Mouse (Mus musculus) MEL-GATA-1-ER (cell line): ENCODE measurements around the gene Col6a4.

ENCODE experiments used
- DNase-seq: peaks from one replicate; pipeline ENCODE4 v3.0.0-alpha.2; 2012; ENCODE audit warnings: low read depth; ENCODE audit errors: extremely low read depth

The Col6a4 gene

DNA sequence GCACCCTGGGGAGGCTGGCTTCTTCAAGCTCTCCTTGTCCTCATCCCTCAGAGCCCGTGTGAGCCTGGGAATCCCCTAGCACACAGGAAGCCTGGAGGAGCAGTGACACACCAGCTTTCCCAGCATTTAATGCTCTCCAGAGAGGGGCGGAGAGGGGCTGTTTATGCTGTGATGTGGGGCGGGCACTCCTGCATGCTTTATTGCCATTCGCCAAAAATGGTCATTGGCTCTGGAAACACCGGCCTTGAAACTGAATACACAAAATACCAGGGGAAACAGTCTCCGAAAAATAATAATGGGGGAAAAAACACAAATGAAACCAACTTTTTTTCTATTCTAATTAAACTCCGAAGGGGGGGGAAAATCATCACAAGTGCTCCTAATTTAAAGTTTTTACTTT is at the start of gene Col6a4:
TSS of gene Col6a4 (minus strand) at position 101 of the 400 bp plus-strand sequence.
- DNase-seq = no peak

DNA sequence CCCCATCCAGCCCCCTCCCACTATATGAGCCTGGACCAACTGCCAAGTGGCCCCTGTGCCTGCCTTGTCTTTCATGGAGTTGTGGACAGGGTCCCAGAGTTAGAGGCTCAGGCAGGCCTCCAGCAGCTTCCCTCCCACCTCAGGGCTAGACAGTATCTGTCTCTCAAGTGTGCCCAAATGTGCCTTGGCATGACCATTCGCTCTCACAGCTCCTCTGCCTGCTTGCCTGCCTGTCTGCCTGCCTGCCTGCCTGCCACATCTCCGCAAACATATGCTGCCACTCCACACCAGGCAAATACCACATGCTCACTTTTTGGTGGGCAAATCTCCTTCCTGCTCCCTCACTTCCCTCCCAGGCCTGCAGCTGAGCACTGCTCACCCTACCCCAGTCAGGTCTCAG is 49.0 kb upstream of the Col6a4 start:
- no peak for DNase-seq

- no peak for DNase-seq
Observed at GRCm38 (mm10) chr9:106144176-106144575, 47.6 kb upstream of the Col6a4 start.

DNA sequence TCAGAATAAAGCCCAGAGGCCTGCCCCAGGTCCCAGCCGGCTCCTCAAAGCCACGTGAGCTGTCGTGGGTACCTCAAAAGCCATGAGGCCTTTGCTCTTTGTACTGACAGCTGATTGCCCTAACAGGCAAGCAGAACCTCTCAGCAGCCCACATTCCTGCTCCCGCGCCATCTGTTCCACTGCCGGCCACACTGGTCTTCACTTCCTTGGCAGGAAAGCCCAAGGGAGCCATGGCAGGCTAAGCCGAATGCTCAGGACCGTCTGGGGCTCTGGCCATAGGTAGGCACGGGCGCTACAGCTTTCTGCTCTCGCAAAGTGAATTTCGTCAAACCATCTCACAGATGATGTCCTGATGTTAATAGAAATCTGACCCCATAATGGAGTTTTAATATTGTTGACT is 45.4 kb upstream of the Col6a4 start:
- no peak for DNase-seq

- DNase-seq = no peak
Observed at GRCm38 (mm10) chr9:106139763-106140162, 43.2 kb upstream of the Col6a4 start.

DNA sequence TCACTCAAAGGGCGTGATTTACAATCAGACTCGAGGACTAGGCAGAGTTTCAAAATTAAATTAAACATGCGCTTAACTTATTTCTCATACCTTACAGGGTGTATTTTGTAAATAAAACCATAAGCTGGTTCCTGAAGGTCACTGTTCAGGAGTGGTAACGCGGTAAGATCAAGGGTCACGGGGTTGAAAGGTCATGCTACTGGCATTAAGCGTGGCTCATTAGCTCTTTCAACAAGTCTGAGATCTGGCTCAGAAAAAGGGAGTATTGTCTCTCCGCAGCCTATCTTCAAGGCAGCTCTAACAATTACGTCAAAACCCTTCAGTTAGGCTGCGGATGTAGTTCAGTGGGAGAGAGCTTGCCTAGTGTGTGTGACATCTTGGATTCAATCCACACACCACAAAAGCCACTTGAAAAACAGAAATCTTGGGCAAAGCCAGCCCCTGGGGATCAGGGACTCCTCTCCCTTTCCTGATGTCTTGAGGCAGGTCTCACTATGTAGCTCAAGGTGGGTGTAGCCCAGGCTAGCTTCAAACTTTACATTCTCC is 41.2 kb upstream of the Col6a4 start:
- DNase-seq = no peak

- no peak for DNase-seq
Observed at GRCm38 (mm10) chr9:106130250-106130649, 33.7 kb upstream of the Col6a4 start.

- no peak for DNase-seq
Observed at GRCm38 (mm10) chr9:106129072-106129471, 32.5 kb upstream of the Col6a4 start.

DNA sequence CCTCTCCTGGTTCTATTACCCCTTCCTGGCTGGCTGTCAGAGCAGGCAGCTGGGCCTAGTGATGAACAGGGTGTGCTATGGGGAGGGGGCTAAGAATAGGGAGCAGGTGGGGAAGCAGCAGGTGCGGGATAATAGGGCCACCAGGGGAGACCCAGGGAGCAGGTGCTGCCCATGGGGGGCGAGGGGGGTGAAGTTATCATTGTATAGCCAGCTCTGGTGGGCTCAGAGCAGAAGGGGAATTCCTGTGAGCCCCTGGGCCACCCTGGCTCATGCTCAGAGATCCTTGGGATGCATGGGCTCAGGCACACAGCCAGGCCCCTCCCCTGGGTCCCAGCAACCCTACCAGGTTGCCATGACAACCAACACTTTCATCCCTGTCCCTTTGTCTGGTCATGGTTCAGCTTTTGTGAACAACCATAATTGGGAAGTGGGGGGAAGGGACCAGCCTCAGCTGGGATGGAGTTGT is 30.2 kb upstream of the Col6a4 start:
- no peak for DNase-seq

GRCm38 (mm10) chr9:106123599-106123998 is 27.0 kb upstream of the Col6a4 start:
- DNase-seq = peak; percentile 17

GRCm38 (mm10) chr9:106119075-106119474 is 22.5 kb upstream of the Col6a4 start:
- DNase-seq = no peak

GRCm38 (mm10) chr9:106115801-106116424 is 19.3 kb upstream of the Col6a4 start:
- no peak for DNase-seq

DNA sequence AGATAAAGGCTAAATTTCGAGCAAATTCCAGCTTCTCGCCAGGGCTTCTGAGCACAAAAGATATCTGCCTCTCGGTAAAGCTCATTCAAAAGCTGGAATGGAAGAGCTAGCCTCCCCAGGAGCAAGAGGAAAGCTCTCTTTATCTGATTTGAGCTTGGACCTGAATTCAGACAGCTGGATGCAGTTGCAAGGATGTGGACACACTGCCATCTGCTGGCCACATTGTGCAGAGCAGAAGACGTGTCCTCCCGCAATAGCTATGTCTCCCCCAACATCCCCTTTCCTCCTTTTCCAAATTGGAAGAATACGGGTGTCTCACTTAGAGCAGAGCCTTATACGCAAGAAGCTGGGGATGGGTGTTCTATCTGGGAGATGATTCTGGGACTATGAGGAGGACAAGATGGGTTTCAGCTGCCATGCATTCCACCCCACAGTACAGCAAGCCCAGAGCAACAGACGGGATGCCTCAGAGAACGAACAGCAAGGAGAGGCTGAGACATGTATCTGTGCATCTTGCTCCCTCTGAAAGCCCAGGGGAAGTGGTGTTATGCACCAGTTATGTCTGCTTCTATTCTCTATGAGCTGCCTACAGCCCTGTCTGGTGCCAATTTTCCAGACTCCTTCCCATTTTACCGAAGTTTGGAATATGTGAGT is 16.3 kb upstream of the Col6a4 start:
- peak; percentile 27 for DNase-seq

DNA sequence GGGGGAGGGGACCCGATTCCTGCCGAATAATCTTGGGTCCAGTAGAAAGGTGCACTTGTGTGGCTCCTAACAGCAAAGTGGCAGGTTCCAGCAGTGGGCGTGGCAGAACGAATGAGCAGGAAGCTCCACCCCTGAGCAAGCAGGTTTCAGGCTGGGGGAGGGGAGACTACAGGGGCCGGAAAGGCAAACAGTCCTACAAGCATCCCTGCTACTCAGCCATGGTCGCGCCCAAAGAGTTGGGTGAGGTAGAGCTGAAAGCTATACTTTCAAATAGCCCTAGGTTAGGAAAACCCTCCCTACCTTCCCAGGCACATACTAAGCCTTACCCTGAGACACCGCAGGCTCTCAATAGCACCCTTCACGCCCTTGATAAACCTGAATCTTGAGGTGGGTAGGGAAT is 9.7 kb upstream of the Col6a4 start:
- DNase-seq = no peak

GRCm38 (mm10) chr9:106104401-106104800 is 7.8 kb upstream of the Col6a4 start:
- DNase-seq = no peak

GRCm38 (mm10) chr9:106101166-106101565 is 4.6 kb upstream of the Col6a4 start:
- DNase-seq = no peak

DNA sequence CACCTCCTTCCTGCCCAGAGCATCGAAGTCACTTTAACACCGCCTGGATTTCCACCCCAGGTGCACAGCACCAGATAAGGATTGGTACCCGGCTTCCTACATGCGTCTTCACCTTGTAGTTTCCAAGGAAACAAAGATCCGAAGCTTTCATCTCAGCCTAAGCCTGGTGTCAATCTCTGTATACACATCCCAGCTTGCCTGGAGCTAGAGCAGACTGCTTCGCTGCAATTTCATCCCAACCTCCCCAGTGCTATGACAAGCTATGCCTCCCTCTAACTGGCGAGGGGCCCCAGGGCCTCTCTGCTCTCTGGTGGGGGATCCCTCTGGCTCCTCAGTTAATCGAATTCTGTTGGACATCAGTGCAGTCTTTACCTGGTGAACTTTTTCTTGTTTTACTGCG is 3.7 kb upstream of the Col6a4 start:
- DNase-seq = no peak

GRCm38 (mm10) chr9:106099379-106100021 is 2.9 kb upstream of the Col6a4 start:
- DNase-seq = no peak

DNA sequence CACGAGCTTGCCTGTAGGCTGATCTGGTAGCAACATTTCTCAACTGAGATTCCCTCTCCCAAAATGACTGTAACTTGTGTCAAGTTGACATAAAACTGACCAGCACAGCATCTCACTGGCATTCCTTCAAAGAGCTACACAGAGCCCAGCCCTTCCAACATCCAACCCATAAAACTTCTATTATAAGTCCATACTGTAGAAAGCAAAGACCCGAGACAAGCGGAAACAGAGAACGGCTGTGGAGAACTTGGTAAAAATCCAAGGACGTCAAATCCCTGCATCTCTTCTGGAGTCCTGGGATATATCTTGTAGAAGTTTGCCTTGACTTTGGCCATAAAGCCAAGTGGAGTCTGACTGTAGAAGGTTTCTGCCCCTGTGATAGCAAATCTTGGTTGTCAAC is 15.1 kb downstream of the Col6a4 start:
- no peak for DNase-seq

- peak; percentile 29 for DNase-seq
Observed at GRCm38 (mm10) chr9:106080261-106081033, 16.1 kb downstream of the Col6a4 start.

- no peak for DNase-seq
Observed at GRCm38 (mm10) chr9:106077953-106078352, 18.6 kb downstream of the Col6a4 start.

DNA sequence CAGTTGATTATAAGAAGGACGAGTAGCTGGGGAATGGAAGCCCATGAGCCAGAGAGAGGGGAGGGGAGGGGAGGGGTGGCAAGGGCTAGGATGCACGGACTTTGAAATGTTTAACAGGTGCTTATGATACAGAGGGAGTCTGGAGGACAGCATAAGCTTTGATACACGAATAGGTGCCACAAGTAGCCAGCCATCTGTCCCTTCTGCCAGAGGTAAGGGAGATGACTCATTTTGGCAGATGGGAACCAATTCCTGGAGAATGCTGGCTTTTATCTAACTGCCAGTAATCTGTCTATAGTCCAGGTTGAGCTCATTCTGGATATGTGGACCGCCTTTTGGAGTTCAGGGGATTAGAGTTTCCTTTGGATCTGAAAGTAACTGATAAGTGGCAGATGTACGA is 20.3 kb downstream of the Col6a4 start:
- DNase-seq = no peak
